Mouse (Mus musculus) adrenal gland, postnatal 10 days (tissue): ENCODE results near the gene Cemip2. TPM values are rescaled to one million over a fixed set of nuclear protein-coding genes. Genes with fewer than 3 reads are reported as not detected.

Experiments
- DNase-seq: peaks from one replicate; pipeline ENCODE4 v3.0.0; 2021; ENCODE audit warnings: mixed read lengths
- long read RNA-seq, 2 experiments: library from polyadenylated mRNA; stranded (forward); transcript quantifications; one replicate each; pipeline ENCODE4 v2.0.0; 2021
- total RNA-seq, 2 experiments: library from RNA; stranded (reverse); gene quantifications; 2 replicates each; pipeline ENCODE4 v1.2.3; 2021

The Cemip2 gene
- total RNA-seq = 10 to 100 TPM; 23.4 to 25.9 TPM
- long read RNA-seq, experiment 1, full-length matches to known transcripts = 2 of 8 reads
- long read RNA-seq, experiment 1, partial matches to known transcripts = 5 of 8 reads
- long read RNA-seq, experiment 1, other reads (novel, unspliced or antisense) = 1 of 8 reads
- long read RNA-seq, experiment 2, full-length matches to known transcripts = 2 of 5 reads
- long read RNA-seq, experiment 2, partial matches to known transcripts = 1 of 5 reads
- long read RNA-seq, experiment 2, other reads (novel, unspliced or antisense) = 2 of 5 reads

- peak; percentile 99 for DNase-seq
Observed at GRCm38 (mm10) chr19:21778147-21778917, at the start of gene Cemip2. Cemip2 (plus strand) TSS chr19:21778342.

GRCm38 (mm10) chr19:21728342-21728741 lies 49.8 kb upstream of the Cemip2 start:
- DNase-seq = no peak

- DNase-seq = no peak
Observed at GRCm38 (mm10) chr19:21731887-21732286, 46.3 kb upstream of the Cemip2 start.

- DNase-seq = no peak
Observed at GRCm38 (mm10) chr19:21733176-21733575, 45.0 kb upstream of the Cemip2 start.

GRCm38 (mm10) chr19:21734112-21734511 lies 44.0 kb upstream of the Cemip2 start:
- peak; percentile 61 for DNase-seq

- DNase-seq = peak; percentile 35
Observed at GRCm38 (mm10) chr19:21737446-21737845, 40.7 kb upstream of the Cemip2 start.

GRCm38 (mm10) chr19:21737881-21738590 lies 40.1 kb upstream of the Cemip2 start:
- peak; percentile 63 for DNase-seq

GRCm38 (mm10) chr19:21738591-21739280 lies 39.4 kb upstream of the Cemip2 start:
- peak; percentile 25 for DNase-seq

GRCm38 (mm10) chr19:21742138-21742537 lies 36.0 kb upstream of the Cemip2 start:
- DNase-seq = no peak

- no peak for DNase-seq
Observed at GRCm38 (mm10) chr19:21745586-21745985, 32.6 kb upstream of the Cemip2 start.

- peak; percentile 81 for DNase-seq
Observed at GRCm38 (mm10) chr19:21747356-21747755, 30.8 kb upstream of the Cemip2 start.

- DNase-seq = no peak
Observed at GRCm38 (mm10) chr19:21750154-21750553, 28.0 kb upstream of the Cemip2 start.

GRCm38 (mm10) chr19:21761676-21762075 lies 16.5 kb upstream of the Cemip2 start:
- DNase-seq = no peak

GRCm38 (mm10) chr19:21764013-21764412 lies 14.1 kb upstream of the Cemip2 start:
- no peak for DNase-seq

GRCm38 (mm10) chr19:21764738-21765137 lies 13.4 kb upstream of the Cemip2 start:
- no peak for DNase-seq

GRCm38 (mm10) chr19:21767500-21768045 lies 10.6 kb upstream of the Cemip2 start:
- DNase-seq = no peak

- DNase-seq = no peak
Observed at GRCm38 (mm10) chr19:21769796-21770195, 8.3 kb upstream of the Cemip2 start.

GRCm38 (mm10) chr19:21771586-21771985 lies 6.6 kb upstream of the Cemip2 start:
- DNase-seq = no peak

GRCm38 (mm10) chr19:21773621-21774020 lies 4.5 kb upstream of the Cemip2 start:
- no peak for DNase-seq

- no peak for DNase-seq
Observed at GRCm38 (mm10) chr19:21775629-21776028, 2.5 kb upstream of the Cemip2 start.

GRCm38 (mm10) chr19:21776671-21777070 lies 1.5 kb upstream of the Cemip2 start:
- no peak for DNase-seq

- peak; percentile 65 for DNase-seq
Observed at GRCm38 (mm10) chr19:21777171-21777731, 891 bp upstream of the Cemip2 start.
